Mouse (Mus musculus) lung, postnatal 36 days (tissue): ENCODE results near the gene Ap4b1.
A peak's percentile ranks its signal among the peaks of the same experiment; 100 is the strongest.
"Not testable (repeated sequence)": the region's sequence is repeated elsewhere in the genome, so short reads cannot be mapped to it uniquely, and the experiment has no call there.

Source experiments
- DNase-seq: peaks from one replicate; pipeline ENCODE4 v3.0.0; 2022; ENCODE audit warnings: mixed read lengths

Ap4b1 gene

DNA sequence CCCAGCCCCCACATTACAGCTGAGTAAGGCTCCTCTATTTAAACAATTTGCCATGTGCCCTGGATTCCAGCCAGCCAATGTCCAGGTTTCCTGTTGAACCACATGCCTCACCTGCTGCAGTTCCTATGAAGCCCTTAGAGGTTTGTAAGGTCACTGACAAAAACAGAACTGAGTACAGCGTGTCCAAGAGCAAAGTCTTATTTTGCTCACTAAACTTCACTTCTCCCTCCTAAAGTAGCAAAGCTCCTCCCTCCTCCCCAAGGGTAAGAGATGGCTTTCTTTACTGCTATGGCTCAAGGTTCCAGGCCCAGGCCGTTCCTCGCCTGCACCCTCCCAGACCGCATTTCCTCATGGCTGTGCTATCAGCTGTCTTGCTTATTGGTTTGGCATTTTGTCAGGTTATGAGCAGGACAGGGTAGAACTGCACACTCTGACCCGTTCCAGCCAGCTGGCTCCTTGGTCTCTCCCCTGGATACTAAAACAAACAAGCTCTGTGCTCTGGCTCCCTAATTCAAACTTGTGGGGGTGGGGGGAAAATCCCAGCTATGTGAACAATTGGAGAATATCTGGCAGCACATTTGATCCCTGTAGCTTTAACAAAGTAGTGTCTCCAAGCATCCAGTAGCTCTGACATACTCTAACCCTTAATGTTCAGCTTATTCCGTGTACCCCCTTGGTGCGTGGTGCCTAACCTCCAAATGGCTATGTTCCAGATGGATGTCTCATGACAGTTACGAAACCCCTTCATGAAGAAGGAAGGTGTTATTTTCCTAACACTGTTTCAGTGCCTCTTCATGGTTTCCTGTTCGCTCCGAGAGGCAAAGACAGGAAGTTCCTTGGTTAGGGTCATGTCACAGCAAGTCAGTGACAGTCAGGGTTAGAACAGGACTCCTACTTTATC is 7.4 kb upstream of the Ap4b1 start:
- DNase-seq, result peak; percentile 94

DNA sequence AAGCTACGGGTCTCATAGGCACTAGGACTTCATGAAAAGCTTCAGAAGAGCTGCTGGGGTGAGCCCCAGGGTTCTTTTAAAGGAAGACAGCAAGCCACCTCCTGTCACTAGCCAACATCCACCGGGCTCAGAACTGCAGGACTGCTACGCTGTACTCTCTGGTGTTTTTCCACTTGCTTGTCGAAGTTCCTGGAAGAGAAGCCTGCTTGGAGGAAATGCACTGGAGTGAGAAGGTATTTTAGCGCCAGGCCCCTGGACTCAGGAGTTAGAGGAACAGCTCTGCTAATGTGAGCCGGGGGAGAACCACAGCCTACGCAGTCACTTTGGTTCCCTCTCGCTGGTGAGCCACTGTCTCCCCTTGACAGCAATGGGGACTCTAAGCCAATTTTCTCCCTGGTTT is 6.5 kb upstream of the Ap4b1 start:
- DNase-seq, result peak; percentile 28

DNA sequence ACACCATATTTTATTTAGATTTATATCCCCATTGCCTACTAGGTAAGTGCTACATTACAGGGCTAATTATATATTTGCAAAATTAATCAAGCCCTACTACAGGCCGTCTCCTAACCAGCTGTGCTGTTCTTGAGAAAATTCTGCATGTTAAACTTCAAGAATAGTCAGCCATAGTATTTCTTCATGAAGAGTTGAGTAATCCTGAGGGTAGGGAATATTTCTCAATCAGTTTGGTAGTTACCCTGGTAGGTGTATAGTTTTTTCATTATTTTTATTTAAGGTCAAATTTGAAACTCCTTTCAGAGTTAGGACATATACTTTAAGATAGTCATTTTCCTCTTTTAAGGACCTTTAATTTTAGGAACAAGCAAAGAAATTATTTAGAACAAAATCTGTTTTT is 3.6 kb upstream of the Ap4b1 start:
- no peak for DNase-seq

DNA sequence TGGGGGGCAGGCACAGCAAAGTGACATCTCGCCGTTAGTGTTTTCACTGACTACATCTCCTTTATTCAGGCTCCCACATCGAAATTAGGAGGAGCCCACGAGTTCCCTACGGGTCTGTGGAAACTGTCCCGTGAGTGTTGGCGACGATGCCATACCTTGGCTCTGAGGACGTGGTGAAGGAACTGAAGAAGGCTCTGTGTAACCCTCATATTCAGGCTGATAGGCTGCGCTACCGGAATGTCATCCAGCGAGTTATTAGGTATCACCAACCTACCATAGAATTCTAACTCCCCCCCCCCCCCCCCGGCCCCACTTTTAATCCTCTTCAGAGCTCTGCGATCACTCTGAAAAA is 455 bp downstream of the Ap4b1 start:
- DNase-seq, result no peak

DNA sequence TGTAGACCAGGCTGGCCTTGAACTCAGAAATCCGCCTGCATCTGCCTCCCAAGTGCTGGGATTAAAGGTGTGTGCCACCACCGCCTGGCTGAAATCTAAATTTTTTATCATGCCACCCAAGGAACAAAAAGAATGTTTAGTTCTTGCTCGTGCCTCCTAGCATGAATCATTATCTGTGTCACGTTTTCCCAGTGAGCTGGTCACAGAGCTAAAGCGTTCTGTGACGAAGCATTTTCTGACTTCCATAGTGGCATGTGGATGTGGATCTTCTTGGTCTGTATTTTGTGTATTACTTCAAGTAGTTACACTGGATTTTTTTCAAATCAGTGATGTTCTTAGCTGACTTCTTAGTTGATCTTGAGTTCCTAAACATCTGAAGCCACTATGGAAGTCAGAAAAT is 1.6 kb downstream of the Ap4b1 start:
- no peak for DNase-seq

DNA sequence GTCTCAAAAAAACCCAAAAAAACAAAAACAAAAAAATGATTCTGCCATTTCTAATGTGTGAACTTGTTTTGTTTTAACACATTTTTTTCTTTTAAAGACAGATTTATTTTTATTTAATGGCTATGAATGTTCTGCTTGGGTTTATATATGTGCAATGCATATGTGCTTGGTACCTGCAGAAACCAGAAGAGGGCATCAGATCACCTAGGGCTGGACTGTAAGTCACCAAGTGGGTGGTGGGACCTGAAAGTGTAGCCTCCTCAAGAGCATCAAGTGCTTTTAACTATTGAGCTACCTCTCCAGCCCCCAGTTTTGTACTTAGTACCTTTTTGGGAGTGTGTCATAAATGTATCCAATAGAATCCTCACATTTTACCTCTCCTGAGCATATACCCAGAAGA is 18.2 kb downstream of the Ap4b1 start:
- DNase-seq, result no peak

DNA sequence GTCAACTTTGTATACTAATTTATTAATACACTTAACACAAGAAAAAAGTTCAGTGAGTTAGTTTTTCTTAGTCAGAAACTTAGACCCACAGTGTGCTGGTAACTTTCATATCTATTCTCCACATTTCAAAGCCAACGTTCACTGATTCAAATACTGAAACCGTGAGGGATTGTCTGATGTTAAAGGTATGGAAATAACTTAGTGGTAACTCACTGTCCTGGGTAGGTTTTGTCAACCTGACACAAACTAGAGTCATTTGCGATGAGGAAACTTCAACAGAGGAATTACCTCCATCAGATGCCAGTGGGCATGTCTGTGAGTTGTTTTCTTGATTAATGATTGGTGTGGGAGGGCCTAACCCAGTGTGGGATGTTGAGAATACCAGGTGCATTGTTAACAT is 19.7 kb downstream of the Ap4b1 start:
- DNase-seq, result no peak

DNA sequence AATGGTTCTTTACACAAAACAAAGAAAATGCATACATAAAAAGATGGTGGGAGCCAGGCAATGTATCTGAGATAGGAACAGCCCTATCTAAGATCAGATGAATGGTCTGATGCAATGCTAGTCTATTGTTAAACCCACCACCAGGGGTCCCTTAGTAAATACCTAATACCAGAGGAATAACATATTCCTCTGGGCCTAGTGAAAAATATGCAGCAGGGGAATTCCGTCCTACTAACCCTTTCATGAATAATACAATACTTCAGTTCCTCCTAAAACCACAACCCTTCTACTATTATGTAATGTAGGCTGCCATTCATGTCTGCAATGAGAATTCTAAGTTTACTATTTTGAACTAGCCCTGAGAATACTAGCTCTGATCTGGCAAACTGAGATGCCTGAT is 21.4 kb downstream of the Ap4b1 start:
- not testable (repeated sequence) for DNase-seq

DNA sequence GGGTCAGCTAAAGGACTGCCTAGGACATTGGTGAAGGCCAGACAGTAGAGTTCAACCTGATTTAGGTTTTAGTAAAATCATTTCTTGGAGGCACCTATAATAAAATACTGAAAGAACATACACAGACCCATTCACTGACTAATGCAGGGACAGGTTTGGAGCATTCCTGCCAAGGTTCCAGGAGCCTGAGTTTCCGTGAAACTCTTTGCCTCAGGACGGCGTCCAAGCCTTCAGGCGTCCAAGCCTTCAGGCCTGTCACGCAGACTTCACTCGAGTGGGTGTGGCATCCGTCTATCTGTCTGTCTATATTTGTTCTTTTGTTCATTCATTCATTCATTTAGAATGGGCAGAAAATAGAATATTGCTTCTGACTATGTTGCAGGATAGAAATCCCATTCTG is 21.8 kb downstream of the Ap4b1 start:
- no peak for DNase-seq

DNA sequence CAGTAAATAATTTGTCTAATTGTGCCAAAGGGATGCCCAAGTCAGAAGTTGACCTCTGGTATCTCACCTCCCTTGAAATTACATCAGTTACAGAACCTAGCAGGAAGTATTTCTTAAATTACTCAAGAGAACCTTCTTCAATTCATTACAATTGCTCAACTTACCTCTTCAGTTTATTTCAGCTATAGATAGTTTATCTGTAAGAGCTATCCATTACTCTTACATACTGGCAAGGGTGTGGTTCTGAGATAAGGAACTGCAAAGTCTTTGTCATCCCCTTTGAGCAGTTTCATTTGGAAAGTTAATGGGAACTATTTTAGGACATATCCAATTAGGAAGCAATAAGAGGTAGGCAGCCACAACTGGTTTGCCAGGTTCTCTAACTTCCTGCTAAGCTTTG is 23.1 kb downstream of the Ap4b1 start, which contains the start of gene Bcl2l15:
TSS of gene Bcl2l15 (plus strand) at position 176 of the 400 bp plus-strand sequence.
- DNase-seq, result no peak

DNA sequence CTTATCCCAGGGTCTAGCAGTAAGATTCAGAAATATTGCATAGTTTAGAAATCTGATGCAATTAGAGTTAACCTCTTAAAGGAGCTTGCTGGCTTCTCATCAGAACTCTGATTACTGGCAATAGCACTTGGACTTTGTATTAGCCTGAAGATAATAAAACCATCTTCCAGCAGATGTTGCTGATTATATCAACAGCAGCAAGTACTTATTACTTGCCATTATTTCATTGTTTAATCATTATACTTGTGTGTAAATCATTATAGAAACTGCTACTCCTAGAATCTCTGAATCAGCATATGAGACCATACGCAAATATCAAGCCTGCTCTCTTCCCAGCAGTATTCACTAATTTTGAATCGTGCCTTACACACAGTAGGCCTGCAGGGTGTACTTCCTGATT is 24.7 kb downstream of the Ap4b1 start:
- no peak for DNase-seq

DNA sequence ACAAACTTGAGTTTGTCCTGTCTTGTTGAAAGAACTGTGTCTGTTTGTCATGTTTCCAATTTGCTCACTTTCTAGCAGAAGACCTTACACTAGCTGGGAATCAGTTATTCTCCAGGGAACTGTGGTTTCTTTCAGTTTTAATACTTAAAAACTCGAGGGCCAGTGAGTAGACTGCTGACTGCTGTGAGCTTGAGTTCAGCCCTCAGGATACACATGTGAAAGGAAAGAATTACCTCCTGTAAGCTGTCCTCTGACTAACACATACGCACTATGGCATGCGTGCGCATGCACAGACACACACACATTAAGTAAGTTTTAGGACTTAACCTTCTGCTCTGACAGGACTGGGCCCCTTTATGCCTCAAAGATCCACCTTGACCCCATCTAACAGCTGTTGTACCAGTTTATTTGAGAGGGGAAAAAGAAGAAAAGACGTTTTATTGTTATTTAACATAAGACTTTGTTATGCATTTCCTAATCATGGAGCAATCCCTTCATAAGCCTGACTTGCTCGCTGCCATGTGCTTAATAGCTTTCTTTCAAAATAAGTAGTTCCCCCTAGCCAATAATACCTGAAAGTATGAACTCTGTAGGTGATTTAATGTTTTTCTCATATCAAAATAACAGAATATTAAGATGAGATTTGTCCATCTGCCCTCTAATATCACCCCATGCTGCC is 26.1 kb downstream of the Ap4b1 start:
- DNase-seq, result no peak

DNA sequence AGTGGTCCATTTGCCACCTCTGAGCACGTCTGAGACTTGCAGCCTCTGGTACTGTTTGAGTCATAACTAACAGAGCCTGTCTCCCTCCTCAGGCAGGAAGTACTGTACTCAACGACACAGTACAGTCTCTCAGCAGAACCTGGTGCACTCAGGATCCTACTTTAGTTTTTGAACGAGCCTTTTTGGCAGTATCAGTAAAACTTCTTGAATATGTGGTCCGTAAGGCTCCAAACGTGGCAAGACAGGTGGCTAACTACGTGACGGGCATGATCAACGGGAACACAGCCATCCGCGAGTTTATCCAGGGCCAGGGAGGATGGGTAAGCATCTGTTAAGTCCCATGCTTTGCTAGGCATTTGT is 26.6 kb downstream of the Ap4b1 start:
- DNase-seq, result no peak

DNA sequence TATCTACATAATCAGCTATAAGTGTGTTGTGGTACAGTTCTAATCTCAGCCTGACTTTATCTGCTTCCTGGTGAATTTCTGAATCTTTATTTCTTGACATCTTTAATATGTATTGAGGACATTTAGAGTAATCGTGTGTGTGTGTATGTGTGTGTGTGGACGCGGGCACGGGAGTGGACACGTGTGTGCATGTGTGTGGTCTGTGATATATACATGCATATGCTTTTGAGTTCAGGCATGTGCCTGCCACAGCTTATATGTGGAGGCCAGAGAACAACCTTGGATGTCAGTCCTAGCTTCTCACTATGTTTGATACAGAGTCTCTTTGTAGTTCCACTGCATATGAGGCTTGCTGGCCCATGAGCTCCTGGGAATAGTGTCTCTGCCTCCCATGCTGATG is 27.1 kb downstream of the Ap4b1 start:
- no peak for DNase-seq

DNA sequence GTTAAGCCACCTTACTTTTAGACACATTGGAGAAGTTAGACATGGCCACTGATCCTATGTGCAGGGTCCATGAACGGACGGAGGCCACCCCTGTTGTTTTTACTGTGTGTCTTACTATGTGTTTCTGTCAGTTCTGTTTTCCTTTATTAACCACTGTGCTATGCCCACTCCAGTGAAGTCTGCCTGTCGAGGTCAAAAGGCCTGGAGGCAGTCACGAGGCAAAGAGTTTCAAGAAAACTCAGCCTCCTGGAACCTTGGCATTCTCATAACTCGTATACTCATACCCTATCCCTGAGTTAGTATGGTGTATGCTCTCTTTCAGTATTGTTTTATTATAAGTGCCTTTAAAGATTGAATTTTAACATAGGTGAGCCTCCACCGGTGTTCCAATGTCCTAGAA is 30.4 kb downstream of the Ap4b1 start:
- no peak for DNase-seq

DNA sequence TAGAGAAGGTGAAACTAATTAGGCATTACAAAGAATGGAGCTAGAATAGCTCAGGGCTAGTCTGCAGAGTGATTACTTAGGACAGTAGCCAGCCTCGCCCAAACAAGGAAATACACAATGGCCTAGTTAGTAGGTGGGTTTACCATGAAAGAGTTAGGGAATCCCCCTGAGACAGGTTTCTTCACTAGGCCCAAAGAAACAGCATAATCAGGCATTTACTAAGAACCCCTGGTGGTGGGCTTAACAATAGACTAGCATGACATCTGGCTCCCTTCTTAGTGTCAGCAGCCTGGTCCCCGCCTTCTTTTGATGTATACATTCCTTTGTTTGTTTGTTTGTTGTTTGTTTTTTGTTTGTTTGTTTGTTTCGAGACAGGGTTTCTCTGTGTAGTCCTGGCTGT is 30.9 kb downstream of the Ap4b1 start:
- not testable (repeated sequence) for DNase-seq

DNA sequence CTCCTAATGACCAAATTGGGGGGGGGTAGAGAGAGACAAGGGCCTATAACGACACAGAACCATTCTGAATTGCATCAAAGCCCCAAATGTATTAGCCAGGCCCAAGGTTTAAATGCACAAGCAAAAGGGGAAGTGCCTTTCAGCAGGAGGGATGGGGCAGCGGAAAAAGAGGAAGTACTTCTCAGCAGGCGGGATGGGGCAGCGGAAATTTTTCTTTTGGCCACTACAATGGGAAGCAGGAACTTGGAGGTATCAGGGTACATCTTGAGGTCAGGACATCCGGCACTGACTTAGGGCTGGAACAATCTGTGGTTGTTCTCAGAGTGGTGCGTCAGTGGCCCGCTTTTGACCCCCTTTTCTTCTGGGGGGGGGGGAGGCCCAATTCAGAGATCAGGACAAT is 31.6 kb downstream of the Ap4b1 start:
- DNase-seq, result not testable (repeated sequence)

DNA sequence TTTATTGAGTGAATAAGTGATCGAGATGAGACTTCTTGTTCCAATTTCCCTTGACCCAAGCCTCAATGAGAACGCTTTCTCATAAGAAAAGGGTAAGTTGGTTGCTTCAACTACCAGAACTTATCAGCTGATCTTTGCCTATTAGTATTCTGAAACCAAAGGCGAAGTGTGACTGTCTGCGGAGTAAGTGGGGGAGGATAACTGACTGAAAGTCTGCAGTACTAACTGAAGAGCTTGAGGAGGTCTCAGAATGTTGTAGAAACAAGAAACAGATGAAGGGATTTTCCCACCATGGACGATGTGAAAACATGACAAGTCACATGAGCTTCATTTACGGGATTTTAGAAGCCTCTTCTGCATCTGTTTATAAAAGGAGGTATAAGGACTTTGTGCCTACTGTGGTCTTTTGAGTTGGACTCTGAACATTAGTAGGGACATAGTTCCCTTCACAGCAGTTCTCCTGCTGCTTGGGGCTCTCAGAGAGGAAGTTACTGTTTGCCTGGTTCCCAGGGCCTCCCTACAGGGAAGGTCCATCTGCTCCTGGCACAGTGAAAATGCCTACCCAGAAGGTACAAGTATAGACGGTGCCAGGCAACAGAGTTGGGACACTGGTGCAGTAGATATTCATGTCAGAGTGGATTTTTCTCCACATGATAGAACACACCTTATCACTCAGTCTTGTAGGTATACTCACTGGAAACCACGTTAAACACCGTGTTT is 41.5 kb downstream of the Ap4b1 start:
- no peak for DNase-seq

DNA sequence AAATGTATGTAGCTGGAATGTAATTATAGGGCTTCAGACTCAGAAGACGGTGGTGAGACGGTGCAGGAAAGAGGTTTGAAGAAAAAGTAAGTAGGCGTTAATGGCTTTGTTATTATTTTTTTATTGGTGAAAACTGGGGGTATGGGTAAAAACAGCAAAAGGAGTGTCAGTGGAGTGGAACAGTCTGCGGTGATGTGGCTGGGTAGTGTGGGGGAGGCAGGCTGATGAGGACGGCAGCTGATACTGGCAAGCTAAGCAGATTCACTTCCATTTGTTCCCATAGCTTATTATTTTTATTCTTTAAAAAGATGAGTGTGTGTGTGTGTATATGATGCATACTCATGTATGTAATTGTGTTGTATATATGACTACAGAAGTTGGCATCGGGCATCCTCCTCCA is 42.2 kb downstream of the Ap4b1 start:
- no peak for DNase-seq

DNA sequence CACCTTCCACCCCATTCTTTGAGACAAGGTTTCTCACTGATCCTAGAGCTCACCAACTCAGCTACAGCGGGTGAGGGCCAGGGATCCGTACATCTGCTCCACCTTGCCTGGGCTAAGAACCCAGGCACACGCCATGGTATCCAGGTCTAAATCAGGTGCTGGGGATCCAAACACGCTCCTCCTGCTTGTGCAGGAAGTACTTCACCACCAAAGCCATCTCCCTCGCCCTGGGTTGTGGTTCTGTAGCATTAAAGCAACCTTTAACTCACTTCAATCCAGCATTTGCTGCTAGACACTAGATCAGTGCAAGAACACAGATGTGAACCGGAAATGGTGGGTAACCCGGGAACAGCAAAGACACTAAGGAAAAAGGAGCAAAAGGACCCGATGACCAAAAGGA is 42.6 kb downstream of the Ap4b1 start:
- no peak for DNase-seq

DNA sequence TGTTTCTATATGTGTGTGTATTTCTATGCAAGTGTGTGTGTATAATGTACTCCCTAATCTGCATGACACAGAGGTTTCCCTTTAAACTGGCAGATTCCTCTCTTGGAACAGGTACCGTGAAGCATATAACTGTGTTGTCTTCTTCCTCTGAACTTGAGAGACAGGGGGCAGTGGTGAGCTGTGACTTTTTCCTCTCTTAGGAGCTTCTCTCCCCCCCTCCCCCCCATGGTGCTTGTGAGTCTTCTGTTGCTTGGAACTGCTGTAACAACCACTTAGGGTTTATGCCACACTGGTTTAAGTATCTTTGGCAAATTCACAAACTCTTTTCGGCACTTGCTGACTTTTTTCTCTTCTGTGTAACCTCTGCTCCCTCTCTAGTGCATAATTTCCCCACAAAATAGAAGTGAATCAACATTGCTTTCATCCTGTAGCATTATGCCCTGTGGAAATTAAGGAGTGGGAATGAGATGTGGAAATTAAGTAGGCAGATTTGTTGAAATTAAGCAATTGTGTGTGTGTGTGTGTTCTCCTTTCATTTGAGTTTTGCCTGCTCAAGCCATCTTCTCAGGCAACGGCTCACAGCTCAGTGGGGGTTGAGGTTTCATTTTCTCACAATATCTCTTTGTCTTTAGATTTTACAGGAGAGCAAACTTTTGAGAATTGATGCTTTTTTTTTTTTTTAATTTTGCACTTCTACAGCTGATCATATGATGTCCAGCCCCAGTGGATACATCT is 43.4 kb downstream of the Ap4b1 start:
- DNase-seq, result peak; percentile 89

DNA sequence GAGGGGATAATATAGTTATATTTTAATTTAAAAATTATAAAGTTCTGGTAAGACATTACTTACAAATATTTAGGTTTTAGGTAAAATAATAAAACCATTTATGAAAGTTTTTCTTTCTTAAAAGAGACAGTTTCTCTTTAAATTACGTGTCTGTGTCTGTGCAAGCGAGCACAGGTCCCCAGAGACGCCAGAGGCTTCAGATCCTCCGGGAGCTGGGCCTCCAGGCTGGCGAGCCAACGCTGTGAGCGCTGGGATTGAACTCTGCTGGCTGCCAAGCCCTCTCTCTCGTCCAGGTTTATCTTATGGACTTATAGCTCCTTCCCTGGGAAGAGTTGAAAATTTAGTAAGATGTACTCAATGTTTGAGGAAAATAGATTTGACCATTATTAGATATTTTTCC is 44.5 kb downstream of the Ap4b1 start:
- no peak for DNase-seq
